Mouse (Mus musculus) megakaryocyte-erythroid progenitor cell, adult 5-6 weeks (primary cell): Measurements from ENCODE around the gene Zfp617. TPM values are rescaled to one million over a fixed set of nuclear protein-coding genes. Genes with fewer than 3 reads are reported as not detected.
A peak's percentile ranks its signal among the peaks of the same experiment; 100 is the strongest.
"Not testable (repeated sequence)": the region's sequence is repeated elsewhere in the genome, so short reads cannot be mapped to it uniquely, and the experiment has no call there.

Experiments used
- ATAC-seq: replicated peaks from 2 replicates; pipeline ENCODE4 v1.8.0; 2016; ENCODE audit warnings: mild to moderate bottlenecking, inconsistent platforms; ENCODE audit not compliant: severe bottlenecking, poor library complexity, low FRiP score, low TSS enrichment
- total RNA-seq, 2 experiments: library from RNA; stranded (forward) in 1 of 2; stranded (reverse) in 1 of 2; fragments of 200-1000, 215-1000 nt in 1 of 2; fragments of >200 nt in 1 of 2; fragmentation: Nextera tagmentation in 1 of 2; gene quantifications; 2 replicates each; pipeline ENCODE4 v1.2.3; 2014 to 2017

The Zfp617 gene
- total RNA-seq (2014; fragmentation: Nextera tagmentation) (19.8 and 21.9 TPM in 2 replicates), total RNA-seq (2017) (14.2 and 14.7 TPM in 2 replicates)

- peak; percentile 96 for ATAC-seq
Observed at GRCm38 (mm10) chr8:71908309-71909261, at the start of gene Zfp617, which contains the start of gene Zfp882. Gene Zfp617, plus strand, starts transcription at chr8:71908635. Gene Zfp882, plus strand, starts transcription at chr8:71908608.

DNA sequence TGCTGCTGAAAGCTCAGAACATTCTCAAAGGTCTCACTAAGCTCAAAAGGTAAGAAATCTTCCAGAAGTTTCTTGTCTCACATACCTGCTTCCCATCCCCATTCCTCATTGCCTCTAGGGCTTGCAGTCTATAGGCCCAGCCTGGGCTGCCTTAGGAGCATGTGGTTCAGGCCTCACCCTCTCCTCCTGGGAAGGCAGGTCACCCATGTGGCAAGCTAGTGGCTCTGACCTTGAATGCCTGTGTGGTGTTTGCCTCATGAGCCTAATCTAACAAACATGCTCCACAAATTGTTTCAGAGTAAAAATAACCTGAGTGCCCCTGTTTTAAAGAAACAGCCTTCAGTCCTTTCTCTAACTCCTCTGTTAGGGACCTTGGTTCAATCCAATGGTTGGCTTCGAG, 46.9 kb upstream of the Zfp617 start:
- ATAC-seq: not testable (repeated sequence)

DNA sequence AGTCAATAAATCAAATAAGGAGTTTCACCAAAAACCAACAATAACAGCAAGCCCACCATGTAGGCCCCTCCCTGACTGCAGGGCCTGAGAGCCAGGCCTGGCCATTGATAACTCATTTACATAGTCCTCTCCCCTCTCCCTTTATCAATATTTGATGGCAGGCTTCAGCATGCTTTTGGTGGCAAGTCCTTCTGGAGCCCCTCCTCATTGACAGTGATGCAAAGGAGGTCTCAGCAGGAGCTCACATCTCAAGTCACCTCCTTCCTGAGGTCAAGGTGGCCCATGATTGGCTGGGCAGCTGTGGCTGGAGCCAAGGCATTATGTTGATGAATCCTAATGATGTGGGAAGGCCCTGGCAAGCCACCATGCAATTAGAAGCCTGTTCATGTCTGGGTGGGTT, 46.4 kb upstream of the Zfp617 start:
- not testable (repeated sequence) for ATAC-seq

DNA sequence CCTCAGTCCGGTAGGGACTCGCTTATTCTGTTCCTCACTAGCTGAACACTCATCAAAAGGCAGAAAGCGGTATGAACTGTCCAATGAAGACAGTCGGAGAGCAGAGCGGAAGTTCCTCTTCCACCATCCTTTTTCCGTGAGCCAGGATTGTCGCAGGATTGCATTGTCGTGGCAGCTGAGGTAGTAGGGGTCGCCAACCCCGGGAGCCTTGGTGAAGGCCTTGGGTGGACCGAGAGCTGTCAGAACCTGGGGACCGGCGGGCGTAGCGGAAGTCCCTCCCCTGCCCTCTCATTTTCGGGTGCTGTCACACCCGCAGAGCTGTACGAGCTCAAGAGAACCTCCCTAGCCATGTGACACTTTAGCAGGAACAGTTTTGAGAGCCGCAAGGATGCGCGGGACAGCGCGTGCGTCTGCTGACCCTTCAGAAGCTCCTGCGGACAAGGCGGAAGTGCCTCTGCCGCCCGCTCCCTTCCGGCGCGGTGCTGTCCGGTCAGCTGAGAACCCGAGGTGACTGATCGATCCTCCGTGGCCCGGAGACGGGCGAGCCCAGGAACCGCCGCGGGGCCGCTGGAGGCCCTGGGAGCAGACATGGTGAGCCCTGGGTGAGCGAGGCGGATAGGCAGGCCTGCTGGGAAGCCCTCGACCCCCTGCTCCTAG, 26.7 kb upstream of the Zfp617 start, which contains the start of gene Zfp709:
Zfp709 (plus strand) TSS at position 402 of the 657 bp plus-strand sequence.
- peak; percentile 97 for ATAC-seq

DNA sequence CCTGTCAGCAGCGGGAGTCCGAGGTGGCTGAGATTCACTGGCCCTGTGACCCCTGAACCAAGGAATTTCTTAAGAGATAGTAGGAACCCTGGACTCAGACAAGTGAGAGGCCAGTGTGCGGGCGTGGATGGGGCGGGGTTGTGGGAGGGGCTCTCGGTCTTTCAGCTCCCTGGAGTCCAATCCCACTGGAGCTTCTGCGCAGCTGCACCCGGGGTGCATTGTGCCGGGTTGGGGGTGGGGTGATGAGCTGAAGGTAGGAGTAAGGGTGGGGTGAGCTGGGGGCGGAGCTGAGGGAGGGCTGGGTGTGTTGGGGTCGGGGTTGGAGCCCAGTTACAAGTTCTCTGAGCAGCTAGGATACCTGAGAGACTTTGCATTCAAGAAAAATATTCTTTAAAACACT, 7.8 kb upstream of the Zfp617 start:
- not testable (repeated sequence) for ATAC-seq

GRCm38 (mm10) chr8:71903084-71903483, 5.4 kb upstream of the Zfp617 start:
- ATAC-seq: not testable (repeated sequence)

DNA sequence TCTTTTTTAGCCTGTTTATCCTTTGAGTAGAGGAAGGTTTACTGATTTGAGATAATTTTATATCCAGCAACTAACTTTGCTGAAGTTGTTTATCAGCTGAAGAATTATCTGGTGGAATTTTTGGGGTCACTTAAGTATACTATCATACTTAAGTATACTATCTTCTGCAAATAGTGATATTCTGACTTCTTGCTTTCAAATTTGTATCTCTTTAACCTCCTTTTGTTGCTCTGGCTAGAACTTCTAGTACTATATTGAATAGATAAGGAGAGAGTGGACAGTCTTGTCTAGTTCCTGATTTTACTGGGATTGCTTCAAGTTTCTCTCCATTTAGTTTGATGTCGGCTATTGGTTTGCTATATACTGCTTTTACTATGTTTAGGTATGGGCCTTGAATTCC, 1.6 kb upstream of the Zfp617 start:
- no peak for ATAC-seq

- peak; percentile 5; the same call in 1 of the 2 replicates for ATAC-seq
Observed at GRCm38 (mm10) chr8:71907798-71908257, 607 bp upstream of the Zfp617 start.

GRCm38 (mm10) chr8:71912286-71912685, 3.9 kb downstream of the Zfp617 start:
- ATAC-seq: no peak

DNA sequence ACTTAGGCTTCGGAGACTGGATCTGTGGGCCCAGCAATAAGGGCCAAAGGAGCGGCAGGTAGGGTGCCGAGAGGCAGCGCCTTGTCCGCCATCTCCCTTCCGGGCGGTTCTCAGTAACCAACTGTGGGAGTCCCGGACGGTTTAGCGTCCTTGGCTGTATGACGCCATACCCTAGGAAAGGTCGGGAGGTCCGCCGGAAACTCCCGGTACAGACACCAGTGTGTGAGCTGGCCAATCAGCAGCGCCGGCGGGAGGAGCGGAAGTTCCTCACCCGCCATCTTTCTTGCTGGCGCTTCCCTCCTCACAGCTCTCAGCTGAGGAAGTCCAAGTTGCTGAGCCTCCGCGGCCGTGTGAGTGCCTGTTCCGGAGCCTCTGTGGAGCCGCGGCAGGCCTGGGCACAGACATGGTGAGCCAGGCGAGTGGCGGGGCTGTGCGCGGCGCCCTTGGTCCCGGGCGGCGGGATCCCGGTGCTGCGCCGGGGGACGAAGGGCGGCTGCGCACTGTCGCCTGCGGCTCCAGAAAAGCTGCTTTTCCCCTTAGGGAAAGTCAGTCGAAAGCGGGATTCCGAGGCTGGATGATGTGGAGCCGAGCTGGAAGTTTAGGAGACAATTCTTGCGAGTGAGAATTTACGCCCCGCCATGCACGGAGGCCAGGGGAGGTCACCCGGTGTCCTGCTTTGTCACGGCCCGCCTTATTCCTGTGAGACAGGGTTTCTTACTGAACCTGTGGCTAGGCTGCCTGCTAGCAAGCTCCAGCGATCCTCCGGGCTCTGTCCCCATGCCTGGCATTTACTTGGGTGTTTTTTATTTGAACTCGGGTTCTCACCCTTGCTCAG, 14.3 kb downstream of the Zfp617 start:
- peak; percentile 98 for ATAC-seq

DNA sequence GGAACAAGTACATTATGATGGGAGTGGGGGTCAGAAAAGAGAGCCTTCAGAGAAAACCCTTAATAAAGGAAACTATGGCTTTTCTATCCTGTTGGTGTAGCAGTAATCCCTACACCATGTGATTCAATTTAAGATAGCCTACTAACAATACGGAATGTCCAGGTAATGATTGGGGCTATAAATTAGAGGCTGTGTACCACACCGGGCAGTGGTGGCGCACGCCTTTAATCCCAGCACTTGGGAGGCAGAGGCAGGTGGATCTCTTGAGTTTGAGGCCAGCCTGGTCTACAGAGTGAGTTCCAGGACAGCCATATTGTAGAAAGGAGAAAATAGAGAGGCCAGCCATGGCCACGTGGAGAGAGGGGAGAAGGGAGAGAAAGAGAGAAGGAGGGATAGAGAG, 17.4 kb downstream of the Zfp617 start:
- ATAC-seq: no peak

GRCm38 (mm10) chr8:71926551-71926950, 18.1 kb downstream of the Zfp617 start:
- no peak for ATAC-seq

GRCm38 (mm10) chr8:71927779-71928178, 19.3 kb downstream of the Zfp617 start:
- 0 out of 2 replicates have a peak, but pooled peaks have one; percentile 61 for ATAC-seq

- not testable (repeated sequence) for ATAC-seq
Observed at GRCm38 (mm10) chr8:71938037-71938436, 29.6 kb downstream of the Zfp617 start.

- ATAC-seq: peak; percentile 95
Observed at GRCm38 (mm10) chr8:71940293-71941208, 32.1 kb downstream of the Zfp617 start.

- ATAC-seq: no peak
Observed at GRCm38 (mm10) chr8:71941776-71942175, 33.3 kb downstream of the Zfp617 start.

DNA sequence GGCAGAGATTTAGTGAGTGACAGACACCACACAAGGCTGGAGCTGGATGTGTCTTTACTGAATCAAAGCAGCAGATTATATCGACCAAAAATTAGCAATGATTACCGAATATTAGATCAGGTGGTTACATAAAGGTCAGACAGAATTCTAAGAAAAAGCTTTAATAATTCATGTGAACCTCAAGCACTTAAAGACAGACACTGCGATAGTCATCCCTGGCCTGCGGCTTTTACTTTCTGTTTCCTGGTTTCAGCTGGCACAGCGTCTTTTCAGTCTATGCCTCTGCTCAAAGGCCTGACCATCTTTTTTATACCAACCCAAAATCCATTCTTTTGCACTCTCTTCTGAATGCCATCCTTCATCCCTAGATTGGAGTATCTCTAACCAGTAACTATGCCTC, 40.2 kb downstream of the Zfp617 start:
- no peak for ATAC-seq

GRCm38 (mm10) chr8:71950482-71951221, 42.2 kb downstream of the Zfp617 start, which contains the start of gene Zfp961:
Gene Zfp961, plus strand, starts transcription at chr8:71951038.
- peak; percentile 100 for ATAC-seq
